Mouse (Mus musculus) heart, embryonic 15.5 days (tissue): Measurements from ENCODE around the gene Dcpp2. TPM values are rescaled to one million over a fixed set of nuclear protein-coding genes. Genes with fewer than 3 reads are reported as not detected.
"Not testable (repeated sequence)": the region's sequence is repeated elsewhere in the genome, so short reads cannot be mapped to it uniquely, and the experiment has no call there.

Source experiments
- ATAC-seq: fragments of 200-750 bp; cut with Nextera tagmentation; replicated peaks from 2 replicates; pipeline ENCODE4 v1.8.0; 2017; ENCODE audit warnings: low read depth, moderate TSS enrichment; ENCODE audit not compliant: insufficient number of reproducible peaks, insufficient read depth, low FRiP score
- H3K27ac ChIP-seq: fragments of 300-500 bp; sonication (generic); 2 replicates; pipeline ENCODE4 v1.5.1; 2015; ENCODE audit warnings: mild to moderate bottlenecking, inconsistent platforms
- H3K27me3 ChIP-seq: fragments of 300-500 bp; sonication (generic); 2 replicates; pipeline ENCODE4 v1.6.1; 2015; ENCODE audit warnings: inconsistent platforms
- H3K36me3 ChIP-seq: fragments of 300-500 bp; sonication (generic); 2 replicates; pipeline ENCODE4 v1.6.1; 2015; ENCODE audit warnings: mild to moderate bottlenecking, inconsistent platforms
- H3K4me1 ChIP-seq: fragments of 300-500 bp; sonication (generic); replicated peaks from 2 replicates; pipeline ENCODE4 v1.6.1; 2015; ENCODE audit warnings: inconsistent platforms
- H3K4me2 ChIP-seq: fragments of 300-500 bp; sonication (generic); 2 replicates; pipeline ENCODE4 v1.6.1; 2015; ENCODE audit warnings: inconsistent platforms, mild to moderate bottlenecking, moderate library complexity
- H3K4me3 ChIP-seq: fragments of 300-500 bp; sonication (generic); 2 replicates; pipeline ENCODE4 v1.5.1; 2015; ENCODE audit warnings: mild to moderate bottlenecking, inconsistent platforms
- H3K9ac ChIP-seq: fragments of 300-500 bp; sonication (generic); 2 replicates; pipeline ENCODE4 v1.6.1; 2015; ENCODE audit warnings: mild to moderate bottlenecking, inconsistent platforms
- H3K9me3 ChIP-seq: fragments of 300-500 bp; sonication (generic); replicated peaks from 2 replicates; pipeline ENCODE4 v1.6.1; 2016; ENCODE audit warnings: inconsistent platforms
- WGBS: fragments of 180-500 bp; shearing (Covaris S2); methylation state at CpG from one replicate; pipeline ENCODE4 v1.1.7; 2015; ENCODE audit warnings: mixed read lengths; 5-methylcytosine and 5-hydroxymethylcytosine counted together
- polyA plus RNA-seq: library from polyadenylated mRNA; unstranded; fragments of >200 nt; fragmentation: Nextera tagmentation; extraction: Ambion mirVana; gene quantifications from 2 replicates; pipeline ENCODE4 v1.2.1, GENCODE M21; 2015

The Dcpp2 gene
- not detected in 2 replicates for polyA plus RNA-seq

GRCm38 (mm10) chr17:23880576-23880975 is at the start of gene Dcpp2, which contains the start of gene Dcpp1:
Dcpp2 (plus strand) TSS chr17:23880880.
Dcpp1 (plus strand) TSS chr17:23880876.
- not testable (repeated sequence) for ATAC-seq, H3K9me3 ChIP-seq, H3K27ac ChIP-seq, H3K27me3 ChIP-seq, H3K9ac ChIP-seq, H3K36me3 ChIP-seq, H3K4me1 ChIP-seq, H3K4me2 ChIP-seq, H3K4me3 ChIP-seq
- WGBS = 42% methylated on average over 4 of the region's 4 CpGs

- H3K36me3 ChIP-seq = peaks cover 5% of the 10 kb centered on the region
- no peak overlapping the region for H3K27ac ChIP-seq
- peaks cover 60% of the 10 kb centered on the region for H3K27me3 ChIP-seq
- no peak for ATAC-seq
- no peak overlapping the region for H3K9ac ChIP-seq
- H3K4me1 ChIP-seq = peaks cover 18% of the 10 kb centered on the region
- WGBS = 91% methylated on average over 1 of the region's 1 CpGs
- no peak overlapping the region for H3K4me3 ChIP-seq
- no peak overlapping the region for H3K4me2 ChIP-seq
- no peaks in the 10 kb centered on the region for H3K9me3 ChIP-seq
These were observed 49.5 kb upstream of the Dcpp2 start for GRCm38 (mm10) chr17:23831201-23831600.

GRCm38 (mm10) chr17:23836006-23836575 is 44.6 kb upstream of the Dcpp2 start, which contains the start of gene Prss33:
Prss33 (minus strand) TSS chr17:23836056.
- H3K9ac ChIP-seq = no peak within 1 kb of the TSS
- no peaks in the 10 kb centered on the region for H3K9me3 ChIP-seq
- H3K36me3 ChIP-seq = no peaks in the 10 kb centered on the region
- H3K27ac ChIP-seq = no peak within 1 kb of the TSS
- H3K4me1 ChIP-seq = no peaks in the 10 kb centered on the region
- no peak for ATAC-seq
- no peak within 1 kb of the TSS for H3K4me3 ChIP-seq
- WGBS = 78% methylated on average over 8 of the region's 8 CpGs
- H3K27me3 ChIP-seq = peaks cover 59% of the 10 kb centered on the region
- H3K4me2 ChIP-seq = no peak within 1 kb of the TSS

GRCm38 (mm10) chr17:23841145-23841544 is 39.5 kb upstream of the Dcpp2 start:
- Histone ChIP-seq H3K9me3 (no peaks in the 10 kb centered on the region), H3K9ac (no peak overlapping the region), H3K4me3 (no peak overlapping the region), H3K27ac (no peak overlapping the region), H3K36me3 (no peaks in the 10 kb centered on the region), H3K27me3 (peaks cover 26% of the 10 kb centered on the region), H3K4me1 (0 out of 2 replicates have a peak, but pooled peaks cover 2% of the 10 kb centered on the region), H3K4me2 (no peak overlapping the region)
- WGBS = 33% methylated on average over 4 of the region's 4 CpGs
- no peak for ATAC-seq

- Histone ChIP-seq H3K9me3 (no peaks in the 10 kb centered on the region), H3K9ac (no peak overlapping the region), H3K4me1 (0 out of 2 replicates have a peak, but pooled peaks cover 2% of the 10 kb centered on the region), H3K27ac (no peak overlapping the region), H3K27me3 (peaks cover 13% of the 10 kb centered on the region), H3K4me2 (0 out of 2 replicates have a peak overlapping the region, but pooled peaks have one; percentile 42), H3K36me3 (no peaks in the 10 kb centered on the region), H3K4me3 (0 out of 2 replicates have a peak overlapping the region, but pooled peaks have one; percentile 0)
- no peak for ATAC-seq
- WGBS = 43% methylated on average over 23 of the region's 23 CpGs
These were observed 37.4 kb upstream of the Dcpp2 start for GRCm38 (mm10) chr17:23843141-23843811.

- Histone ChIP-seq H3K9ac (no peak within 1 kb of the TSS), H3K27ac (no peak within 1 kb of the TSS), H3K9me3 (no peaks in the 10 kb centered on the region), H3K36me3 (no peaks in the 10 kb centered on the region), H3K27me3 (peaks cover 13% of the 10 kb centered on the region), H3K4me3 (0 out of 2 replicates have a peak within 1 kb of the TSS, but pooled peaks have one; percentile 0), H3K4me2 (peak within 1 kb of the TSS; percentile 42), H3K4me1 (0 out of 2 replicates have a peak, but pooled peaks cover 2% of the 10 kb centered on the region)
- 16% methylated on average over 19 of the region's 19 CpGs for WGBS
- ATAC-seq = peak; percentile 29
These were observed 36.8 kb upstream of the Dcpp2 start, which contains the start of the genes Prss32 and Prss41 for GRCm38 (mm10) chr17:23843812-23844273. Prss32 (plus strand) TSS chr17:23843855. Prss41 (minus strand) TSS chr17:23844172.

- Histone ChIP-seq H3K4me3 (no peak overlapping the region), H3K9me3 (no peaks in the 10 kb centered on the region), H3K4me2 (no peak overlapping the region), H3K36me3 (no peaks in the 10 kb centered on the region), H3K4me1 (peaks cover 6% of the 10 kb centered on the region), H3K27ac (no peak overlapping the region), H3K27me3 (no peaks in the 10 kb centered on the region), H3K9ac (no peak overlapping the region)
- 65% methylated on average over 2 of the region's 2 CpGs for WGBS
- ATAC-seq = no peak
These were observed 30.7 kb upstream of the Dcpp2 start for GRCm38 (mm10) chr17:23850028-23850427.

- ATAC-seq = no peak; the same call in 1 of the 2 replicates
- no peaks in the 10 kb centered on the region for H3K36me3 ChIP-seq
- peaks cover 6% of the 10 kb centered on the region for H3K4me1 ChIP-seq
- no peak overlapping the region for H3K9ac ChIP-seq
- 47% methylated on average over 18 of the region's 19 CpGs for WGBS
- no peak overlapping the region for H3K27ac ChIP-seq
- H3K27me3 ChIP-seq = no peaks in the 10 kb centered on the region
- H3K4me2 ChIP-seq = no peak overlapping the region
- H3K9me3 ChIP-seq = no peaks in the 10 kb centered on the region
- no peak overlapping the region for H3K4me3 ChIP-seq
These were observed 29.6 kb upstream of the Dcpp2 start for GRCm38 (mm10) chr17:23850853-23851749.

- Histone ChIP-seq H3K27me3 (no peaks in the 10 kb centered on the region), H3K9ac (no peak overlapping the region), H3K27ac (no peak overlapping the region), H3K4me2 (no peak overlapping the region), H3K36me3 (no peaks in the 10 kb centered on the region), H3K4me3 (no peak overlapping the region), H3K9me3 (no peaks in the 10 kb centered on the region), H3K4me1 (peaks cover 6% of the 10 kb centered on the region)
- WGBS = 38% methylated on average over 5 of the region's 5 CpGs
- no peak for ATAC-seq
These were observed 27.4 kb upstream of the Dcpp2 start for GRCm38 (mm10) chr17:23853292-23853691.

- WGBS = 56% methylated on average over 10 of the region's 10 CpGs
- Histone ChIP-seq H3K27ac (no peak overlapping the region), H3K4me2 (no peak overlapping the region), H3K27me3 (peaks cover 1% of the 10 kb centered on the region; the same call in 1 of the 2 replicates), H3K9ac (no peak overlapping the region), H3K9me3 (no peaks in the 10 kb centered on the region), H3K4me1 (peaks cover 6% of the 10 kb centered on the region), H3K36me3 (no peaks in the 10 kb centered on the region), H3K4me3 (no peak overlapping the region)
- 0 out of 2 replicates have a peak, but pooled peaks have one; percentile 34 for ATAC-seq
These were observed 26.4 kb upstream of the Dcpp2 start for GRCm38 (mm10) chr17:23854229-23854765.
